Mouse (Mus musculus) liver, adult 2 months (tissue): ENCODE measurements around the gene Prkd2.

Experiments
- CTCF ChIP-seq: fragments of 200-500 bp; IDR thresholded peaks from 2 replicates; pipeline ENCODE4 v1.5.1; 2011; ENCODE audit warnings: low read depth, low read length, control low read depth
- POLR2A ChIP-seq: fragments of 200-500 bp; IDR thresholded peaks from 2 replicates; pipeline ENCODE4 v1.6.1; 2011; ENCODE audit warnings: low read length, control low read depth; ENCODE audit not compliant: insufficient read depth; ENCODE audit errors: extremely low read depth

GRCm38 (mm10) chr7:16843441-16844171 is 904 bp downstream of the Prkd2 start:
- no peak for TF ChIP-seq CTCF
- TF ChIP-seq POLR2A, result no peak
